Mouse (Mus musculus) lung, postnatal 36 days (tissue): ENCODE measurements at regions not wholly inside any gene's neighbourhood (a gene's known extent, or its start where the extent isn't known, plus 50 kb on each side); places are given as distances from the start of the nearest gene placed in this dataset.
A peak's percentile ranks its signal among the peaks of the same experiment; 100 is the strongest.

ENCODE experiments used
- DNase-seq: peaks from one replicate; pipeline ENCODE4 v3.0.0; 2022; ENCODE audit warnings: mixed read lengths

GRCm38 (mm10) chr6:117625716-117626115 lies 215.3 kb upstream of the Zfp637 start:
- no peak for DNase-seq

- no peak for DNase-seq
Measured at GRCm38 (mm10) chr6:117627461-117627860, 213.5 kb upstream of the Zfp637 start.

GRCm38 (mm10) chr6:117646628-117647027 lies 194.4 kb upstream of the Zfp637 start:
- DNase-seq, result peak; percentile 23

- DNase-seq, result no peak
Measured at GRCm38 (mm10) chr6:117650541-117650940, 190.4 kb upstream of the Zfp637 start.

- DNase-seq, result no peak
Measured at GRCm38 (mm10) chr6:117651551-117651950, 189.4 kb upstream of the Zfp637 start.

- peak; percentile 30 for DNase-seq
Measured at GRCm38 (mm10) chr6:117652012-117652411, 189.0 kb upstream of the Zfp637 start.

- DNase-seq, result peak; percentile 85
Measured at GRCm38 (mm10) chr6:117652917-117653316, 188.1 kb upstream of the Zfp637 start.

GRCm38 (mm10) chr6:117653886-117654425 lies 187.0 kb upstream of the Zfp637 start:
- no peak for DNase-seq

- no peak for DNase-seq
Measured at GRCm38 (mm10) chr6:117655986-117656385, 185.0 kb upstream of the Zfp637 start.

GRCm38 (mm10) chr6:117660576-117660975 lies 180.4 kb upstream of the Zfp637 start:
- DNase-seq, result peak; percentile 52

- DNase-seq, result no peak
Measured at GRCm38 (mm10) chr6:117662635-117663034, 178.3 kb upstream of the Zfp637 start.

GRCm38 (mm10) chr6:117670337-117670736 lies 170.6 kb upstream of the Zfp637 start:
- DNase-seq, result no peak

GRCm38 (mm10) chr6:117670792-117671525 lies 170.0 kb upstream of the Zfp637 start:
- no peak for DNase-seq

GRCm38 (mm10) chr6:117675059-117675800 lies 165.8 kb upstream of the Zfp637 start:
- peak; percentile 47 for DNase-seq

- no peak for DNase-seq
Measured at GRCm38 (mm10) chr6:117676064-117676821, 164.7 kb upstream of the Zfp637 start.

- DNase-seq, result no peak
Measured at GRCm38 (mm10) chr6:117677062-117677461, 163.9 kb upstream of the Zfp637 start.

GRCm38 (mm10) chr6:117677821-117678220 lies 163.2 kb upstream of the Zfp637 start:
- no peak for DNase-seq

GRCm38 (mm10) chr6:117678276-117678675 lies 162.7 kb upstream of the Zfp637 start:
- DNase-seq, result no peak

- DNase-seq, result no peak
Measured at GRCm38 (mm10) chr6:117678877-117679276, 162.1 kb upstream of the Zfp637 start.

GRCm38 (mm10) chr6:117686212-117686611 lies 154.8 kb upstream of the Zfp637 start:
- no peak for DNase-seq

GRCm38 (mm10) chr6:117687045-117687444 lies 153.9 kb upstream of the Zfp637 start:
- DNase-seq, result peak; percentile 33

GRCm38 (mm10) chr6:117688664-117689178 lies 152.3 kb upstream of the Zfp637 start:
- DNase-seq, result peak; percentile 13

GRCm38 (mm10) chr6:117700286-117700685 lies 140.7 kb upstream of the Zfp637 start:
- no peak for DNase-seq
